Comparison of ENCODE assay signal across 29 mouse cellular contexts in the genomic region with DNA sequence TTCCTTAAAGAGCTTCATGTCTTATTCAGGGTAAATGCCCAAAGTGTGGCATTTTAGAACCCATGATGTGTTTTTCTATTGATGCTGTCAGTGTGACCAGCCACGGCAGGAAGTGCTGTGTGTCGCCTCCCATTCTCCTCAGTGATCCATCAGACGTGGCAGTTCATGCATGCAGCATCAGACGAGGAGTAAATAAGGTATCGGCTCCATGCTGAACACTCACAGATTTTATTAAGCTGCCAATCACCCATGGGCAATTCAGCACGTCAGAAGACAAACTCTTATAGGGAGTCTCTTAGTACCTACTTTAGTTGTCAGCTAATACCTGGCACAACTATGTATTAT.
DNase-seq lines count a peak whose midpoint lies in the region; ATAC-seq and TF ChIP-seq lines count a peak whose summit lies in the region.
"Had no signal": no experiment of that assay in that cellular context is flagged by ENCODE, and none has a peak within 500 bp of the region (broad histone marks: within the 10 kb centered on the region; RNA-seq: fewer than 3 reads in every experiment).

No protein-coding gene starts in this region.

- no peak for TF ChIP-seq CTCF in hindbrain, postnatal 0 days (IDR thresholded peaks at IDR 0.05; ENCODE audit: low read depth)

- H3K4me3 ChIP-seq in hindbrain, embryonic 12.5 days = no peak overlapping the region
- H3K4me3 ChIP-seq in hindbrain, postnatal 0 days (ENCODE audit: low read length) = no peak overlapping the region
- H3K4me3 ChIP-seq in neural tube, embryonic 12.5 days = no peak overlapping the region
- H3K4me3 ChIP-seq in hindbrain, embryonic 13.5 days = no peak overlapping the region
- H3K4me3 ChIP-seq in neural tube, embryonic 13.5 days = no peak overlapping the region
- H3K4me3 ChIP-seq: embryonic facial prominence, embryonic 10.5 days; embryonic facial prominence, embryonic 15.5 days; heart, embryonic 10.5 days; heart, embryonic 15.5 days had no signal

- H3K4me1 ChIP-seq in hindbrain, embryonic 12.5 days = 0 out of 2 replicates have a peak, but pooled peaks cover 4% of the 10 kb centered on the region
- H3K4me1 ChIP-seq in hindbrain, postnatal 0 days (ENCODE audit: insufficient read depth, low read length) = no peaks in the 10 kb centered on the region
- H3K4me1 ChIP-seq in neural tube, embryonic 12.5 days = 0 out of 2 replicates have a peak, but pooled peaks cover 5% of the 10 kb centered on the region
- H3K4me1 ChIP-seq in hindbrain, embryonic 13.5 days (replicated peaks) = peaks cover 9% of the 10 kb centered on the region
- peaks cover 10% of the 10 kb centered on the region for H3K4me1 ChIP-seq in neural tube, embryonic 13.5 days (replicated peaks)
- H3K4me1 ChIP-seq: embryonic facial prominence, embryonic 15.5 days; heart, embryonic 10.5 days; heart, embryonic 15.5 days had no signal

- peak; percentile 67; the same call in 1 of the 2 replicates for ATAC-seq in hindbrain, embryonic 12.5 days (ENCODE audit: low FRiP score)
- ATAC-seq in hindbrain, postnatal 0 days = no peak
- peak; percentile 34; the same call in 1 of the 2 replicates for ATAC-seq in neural tube, embryonic 12.5 days (ENCODE audit: low FRiP score, low read depth)
- 0 out of 2 replicates have a peak, but pooled peaks have one; percentile 52 for ATAC-seq in hindbrain, embryonic 13.5 days (ENCODE audit: low FRiP score)
- ATAC-seq in neural tube, embryonic 13.5 days (ENCODE audit: low read depth) = peak; percentile 21; the same call in 1 of the 2 replicates

- no peaks in the 10 kb centered on the region for H3K27me3 ChIP-seq in hindbrain, embryonic 12.5 days
- no peaks in the 10 kb centered on the region for H3K27me3 ChIP-seq in hindbrain, postnatal 0 days (ENCODE audit: insufficient read depth, low read length)
- no peaks in the 10 kb centered on the region for H3K27me3 ChIP-seq in neural tube, embryonic 12.5 days (replicated peaks)
- no peaks in the 10 kb centered on the region for H3K27me3 ChIP-seq in hindbrain, embryonic 13.5 days
- H3K27me3 ChIP-seq in neural tube, embryonic 13.5 days = no peaks in the 10 kb centered on the region
- H3K27me3 ChIP-seq: embryonic facial prominence, embryonic 15.5 days; heart, embryonic 15.5 days had no signal

- H3K4me2 ChIP-seq in hindbrain, embryonic 12.5 days (replicated peaks) = no peak overlapping the region
- no peak overlapping the region for H3K4me2 ChIP-seq in hindbrain, postnatal 0 days (ENCODE audit: low read depth, low read length)
- H3K4me2 ChIP-seq in neural tube, embryonic 12.5 days (replicated peaks) = no peak overlapping the region
- H3K4me2 ChIP-seq in hindbrain, embryonic 13.5 days = 0 out of 2 replicates have a peak overlapping the region, but pooled peaks have one; percentile 10
- 0 out of 2 replicates have a peak overlapping the region, but pooled peaks have one; percentile 0 for H3K4me2 ChIP-seq in neural tube, embryonic 13.5 days
- H3K4me2 ChIP-seq: embryonic facial prominence, embryonic 15.5 days; heart, embryonic 15.5 days had no signal

- H3K9me3 ChIP-seq in hindbrain, embryonic 12.5 days (replicated peaks) = no peaks in the 10 kb centered on the region
- no peaks in the 10 kb centered on the region for H3K9me3 ChIP-seq in hindbrain, postnatal 0 days (ENCODE audit: low read length)
- no peaks in the 10 kb centered on the region for H3K9me3 ChIP-seq in neural tube, embryonic 12.5 days
- no peaks in the 10 kb centered on the region for H3K9me3 ChIP-seq in hindbrain, embryonic 13.5 days
- H3K9me3 ChIP-seq in neural tube, embryonic 13.5 days = no peaks in the 10 kb centered on the region
- H3K9me3 ChIP-seq: embryonic facial prominence, embryonic 10.5 days; embryonic facial prominence, embryonic 15.5 days; heart, embryonic 10.5 days; heart, embryonic 15.5 days had no signal

- WGBS in hindbrain, embryonic 12.5 days = 17% methylated on average over 6 of the region's 6 CpGs
- WGBS in hindbrain, postnatal 0 days = 17% methylated on average over 6 of the region's 6 CpGs
- 24% methylated on average over 6 of the region's 6 CpGs for WGBS in neural tube, embryonic 12.5 days
- 11% methylated on average over 6 of the region's 6 CpGs for WGBS in hindbrain, embryonic 13.5 days
- WGBS in neural tube, embryonic 13.5 days = 16% methylated on average over 6 of the region's 6 CpGs

- no peaks in the 10 kb centered on the region for H3K36me3 ChIP-seq in hindbrain, embryonic 12.5 days
- H3K36me3 ChIP-seq in hindbrain, postnatal 0 days (ENCODE audit: insufficient read depth, low read length) = no peaks in the 10 kb centered on the region
- H3K36me3 ChIP-seq in neural tube, embryonic 12.5 days = no peaks in the 10 kb centered on the region
- no peaks in the 10 kb centered on the region for H3K36me3 ChIP-seq in hindbrain, embryonic 13.5 days
- no peaks in the 10 kb centered on the region for H3K36me3 ChIP-seq in neural tube, embryonic 13.5 days
- H3K36me3 ChIP-seq: embryonic facial prominence, embryonic 10.5 days; embryonic facial prominence, embryonic 15.5 days; heart, embryonic 10.5 days; heart, embryonic 15.5 days had no signal

- peak overlapping the region; percentile 35; the same call in 1 of the 2 replicates for H3K27ac ChIP-seq in hindbrain, embryonic 12.5 days
- no peak overlapping the region for H3K27ac ChIP-seq in hindbrain, postnatal 0 days
- H3K27ac ChIP-seq in neural tube, embryonic 12.5 days = no peak overlapping the region
- peak overlapping the region; percentile 55 for H3K27ac ChIP-seq in hindbrain, embryonic 13.5 days
- H3K27ac ChIP-seq in neural tube, embryonic 13.5 days (replicated peaks) = peak overlapping the region; percentile 2; the same call in 1 of the 2 replicates
- H3K27ac ChIP-seq: embryonic facial prominence, embryonic 10.5 days; embryonic facial prominence, embryonic 15.5 days; heart, embryonic 10.5 days; heart, embryonic 15.5 days; liver, embryonic 14.5 days; macrophage; stomach, postnatal 0 days had no signal

- no peak for DNase-seq in hindbrain, postnatal 0 days (ENCODE audit: low spot score)
- DNase-seq in neural tube, embryonic 10.5 days (ENCODE audit: extremely low spot score, low spot score) = no peak
- no peak for DNase-seq in right cerebral cortex, postnatal 10 days (ENCODE audit: low spot score in 2 of 2)
- DNase-seq: adrenal gland, postnatal 25 days; B cell, adult 2 months; cerebellum, adult 18-20 months; cerebellum, postnatal 14 days; gastrocnemius, postnatal 25 days; heart, adult 11 months; kidney, adult 11 months; kidney, postnatal 14 days; layer of hippocampus, adult 9-11 months; liver; lung, adult 2 months; lung, postnatal 10 days; spleen, adult 18-20 months; thymus, adult 18-20 months; thymus, postnatal 36 days had no signal

- no peak overlapping the region for H3K9ac ChIP-seq in hindbrain, embryonic 12.5 days
- H3K9ac ChIP-seq in hindbrain, postnatal 0 days (replicated peaks; ENCODE audit: low read length) = no peak overlapping the region
- H3K9ac ChIP-seq in neural tube, embryonic 12.5 days = no peak overlapping the region
- H3K9ac ChIP-seq in hindbrain, embryonic 13.5 days = no peak overlapping the region
- H3K9ac ChIP-seq in neural tube, embryonic 13.5 days = no peak overlapping the region
- H3K9ac ChIP-seq: embryonic facial prominence, embryonic 15.5 days; heart, embryonic 15.5 days; liver, embryonic 14.5 days had no signal

Comparison
In these comparisons a context has a peak if more than half of its experiments do, and no peak if none do; other contexts are left out.
1. H3K27ac ChIP-seq: peak in hindbrain, embryonic 12.5 days (single experiment), hindbrain, embryonic 13.5 days (single experiment) and neural tube, embryonic 13.5 days (single experiment); none in hindbrain, postnatal 0 days (single experiment) and neural tube, embryonic 12.5 days (single experiment).
2. H3K4me2 ChIP-seq: peak in hindbrain, embryonic 13.5 days (single experiment) and neural tube, embryonic 13.5 days (single experiment); none in hindbrain, embryonic 12.5 days (single experiment), hindbrain, postnatal 0 days (single experiment) and neural tube, embryonic 12.5 days (single experiment).